ENCODE assay signal across 32 mouse cellular contexts in the genomic region with DNA sequence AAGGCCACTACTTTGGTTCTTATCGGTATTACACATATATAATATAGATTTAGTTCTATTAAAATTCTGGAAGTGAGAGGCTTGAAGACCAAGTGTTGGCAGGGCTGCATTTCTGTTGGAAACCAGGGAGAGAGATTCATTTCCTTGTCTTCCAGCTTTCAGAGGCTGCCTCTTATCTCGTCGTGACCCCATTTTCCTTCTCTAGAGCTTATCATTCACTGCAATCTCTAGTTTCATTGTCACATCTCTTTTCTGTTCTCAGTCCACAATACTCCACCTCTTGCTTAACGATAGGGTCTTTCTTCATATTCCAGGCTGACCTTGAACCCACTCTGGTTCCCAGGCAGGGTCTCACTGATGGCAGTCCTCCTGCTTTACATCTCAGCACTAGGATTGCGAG.
"Had no signal": no experiment of that assay in that cellular context is flagged by ENCODE, and none has a peak within 500 bp of the region (broad histone marks: within the 10 kb centered on the region; RNA-seq: fewer than 3 reads in every experiment).

No protein-coding gene starts in this region.

- H3K4me2 ChIP-seq: limb, embryonic 12.5 days; limb, embryonic 13.5 days; limb, embryonic 15.5 days; liver, embryonic 11.5 days; liver, embryonic 12.5 days; liver, embryonic 13.5 days; liver, embryonic 15.5 days; lung, embryonic 14.5 days; lung, embryonic 15.5 days; midbrain, embryonic 11.5 days; midbrain, embryonic 12.5 days; midbrain, embryonic 13.5 days; midbrain, embryonic 15.5 days; neural tube, embryonic 12.5 days had no signal

- H3K36me3 ChIP-seq: limb, embryonic 10.5 days; limb, embryonic 12.5 days; limb, embryonic 13.5 days; limb, embryonic 15.5 days; liver, embryonic 12.5 days; liver, embryonic 13.5 days; liver, embryonic 15.5 days; lung, embryonic 15.5 days; midbrain, embryonic 10.5 days; midbrain, embryonic 12.5 days; midbrain, embryonic 13.5 days; midbrain, embryonic 15.5 days; neural tube, embryonic 12.5 days had no signal

- DNase-seq: left cerebral cortex, postnatal 4 days; liver; liver, embryonic 13.5 days; liver, postnatal 0 days; lung, adult 18-20 months; lung, adult 2 months; lung, embryonic 14.5 days; lung, postnatal 10 days; lung, postnatal 14 days; lung, postnatal 36 days; lung, postnatal 4 days; midbrain, embryonic 14.5 days had no signal

- ATAC-seq: liver, embryonic 12.5 days; liver, postnatal 0 days; lung, postnatal 0 days; midbrain, embryonic 13.5 days; midbrain, embryonic 15.5 days; midbrain, embryonic 16.5 days had no signal

- H3K9me3 ChIP-seq: limb, embryonic 10.5 days; limb, embryonic 12.5 days; limb, embryonic 15.5 days; liver, embryonic 12.5 days; liver, embryonic 13.5 days; liver, embryonic 15.5 days; lung, embryonic 15.5 days; megakaryocyte, embryonic 14.5 days; midbrain, embryonic 13.5 days; midbrain, embryonic 15.5 days; neural tube, embryonic 12.5 days had no signal

- H3K9ac ChIP-seq: limb, embryonic 12.5 days; limb, embryonic 13.5 days; limb, embryonic 15.5 days; liver, embryonic 12.5 days; liver, embryonic 13.5 days; liver, embryonic 14.5 days; liver, embryonic 15.5 days; liver, postnatal 0 days; lung, embryonic 14.5 days; lung, embryonic 15.5 days; midbrain, embryonic 12.5 days; midbrain, embryonic 13.5 days; midbrain, embryonic 15.5 days; neural tube, embryonic 12.5 days had no signal

- H3K4me1 ChIP-seq: midbrain, embryonic 15.5 days had no signal

- H3K27ac ChIP-seq: limb, embryonic 10.5 days; limb, embryonic 12.5 days; limb, embryonic 13.5 days; limb, embryonic 15.5 days; liver, embryonic 12.5 days; liver, embryonic 13.5 days; liver, embryonic 14.5 days; liver, embryonic 15.5 days; lung, embryonic 15.5 days; macrophage; midbrain, embryonic 10.5 days; midbrain, embryonic 12.5 days; midbrain, embryonic 13.5 days; midbrain, embryonic 15.5 days; neural tube, embryonic 12.5 days had no signal

- H3K4me3 ChIP-seq: limb, embryonic 10.5 days; limb, embryonic 12.5 days; limb, embryonic 13.5 days; limb, embryonic 15.5 days; liver, embryonic 12.5 days; liver, embryonic 13.5 days; liver, embryonic 15.5 days; lung, embryonic 15.5 days; megakaryocyte, embryonic 14.5 days; midbrain, embryonic 10.5 days; midbrain, embryonic 12.5 days; midbrain, embryonic 13.5 days; midbrain, embryonic 15.5 days; myocyte; neural tube, embryonic 12.5 days had no signal

- H3K27me3 ChIP-seq: limb, embryonic 12.5 days; limb, embryonic 13.5 days; limb, embryonic 15.5 days; liver, embryonic 12.5 days; liver, embryonic 13.5 days; liver, embryonic 15.5 days; lung, embryonic 15.5 days; megakaryocyte, embryonic 14.5 days; midbrain, embryonic 12.5 days; midbrain, embryonic 13.5 days; midbrain, embryonic 15.5 days; neural tube, embryonic 12.5 days had no signal
